Comparison of ENCODE assay signal across 32 mouse cellular contexts in the genomic region with DNA sequence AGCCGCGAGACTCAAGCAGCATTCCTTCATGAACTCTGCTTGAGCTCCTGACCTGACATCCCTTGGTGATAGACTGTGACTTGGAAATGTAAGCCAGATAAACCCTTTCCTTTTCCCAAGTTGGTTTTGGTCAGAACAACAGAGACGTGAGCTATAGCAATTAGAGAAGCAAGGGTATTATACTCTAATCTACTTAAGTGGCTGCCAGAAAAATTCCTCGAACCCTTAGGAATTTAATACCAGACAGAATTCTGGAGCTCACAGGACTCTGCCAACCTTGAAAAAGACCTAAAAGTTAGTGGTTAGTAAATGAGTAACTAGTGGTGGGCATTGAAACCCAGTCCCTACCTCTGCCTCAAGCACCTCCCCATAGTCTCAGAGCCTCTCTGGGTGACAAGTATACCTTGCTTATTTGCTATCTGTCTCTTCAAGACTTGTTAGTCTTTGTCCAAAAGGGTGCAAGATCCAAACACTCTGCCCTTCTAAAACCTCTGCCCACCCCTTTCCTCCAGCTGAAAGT. TPM values are rescaled to one million over a fixed set of nuclear protein-coding genes. Genes with fewer than 3 reads are reported as not detected.
A peak's percentile ranks its signal among the peaks of the same experiment; 100 is the strongest.
DNase-seq lines count a peak whose midpoint lies in the region; ATAC-seq and TF ChIP-seq lines count a peak whose summit lies in the region.
"Had no signal": no experiment of that assay in that cellular context is flagged by ENCODE, and none has a peak within 500 bp of the region (broad histone marks: within the 10 kb centered on the region; RNA-seq: fewer than 3 reads in every experiment).

No protein-coding gene starts in this region.

- H3K4me3 ChIP-seq in embryonic facial prominence, embryonic 13.5 days, result no peak overlapping the region
- H3K4me3 ChIP-seq in embryonic facial prominence, embryonic 10.5 days, result no peak overlapping the region
- H3K4me3 ChIP-seq in kidney, embryonic 15.5 days (replicated peaks), result no peak overlapping the region
- no peak overlapping the region for H3K4me3 ChIP-seq in lung, embryonic 15.5 days
- no peak overlapping the region for H3K4me3 ChIP-seq in lung, adult 2 months (replicated peaks; ENCODE audit: extremely low read depth, low read depth, low read length)
- H3K4me3 ChIP-seq in stomach, embryonic 16.5 days (replicated peaks; ENCODE audit: low read length), result no peak overlapping the region
- H3K4me3 ChIP-seq: forebrain, embryonic 10.5 days; forebrain, embryonic 15.5 days; hindbrain, embryonic 12.5 days; layer of hippocampus, adult 2 months; left cerebral cortex, adult 2 months; limb, embryonic 12.5 days had no signal

- H3K36me3 ChIP-seq in embryonic facial prominence, embryonic 13.5 days, result peaks cover 88% of the 10 kb centered on the region
- peaks cover 83% of the 10 kb centered on the region for H3K36me3 ChIP-seq in embryonic facial prominence, embryonic 10.5 days (replicated peaks)
- peaks cover 96% of the 10 kb centered on the region for H3K36me3 ChIP-seq in kidney, embryonic 15.5 days
- peaks cover 78% of the 10 kb centered on the region for H3K36me3 ChIP-seq in lung, embryonic 15.5 days
- peaks cover 36% of the 10 kb centered on the region for H3K36me3 ChIP-seq in stomach, embryonic 16.5 days (ENCODE audit: control insufficient read depth, insufficient read depth, low read length)
- H3K36me3 ChIP-seq: forebrain, embryonic 15.5 days had no signal

- peaks cover 20% of the 10 kb centered on the region for H3K4me1 ChIP-seq in embryonic facial prominence, embryonic 13.5 days
- H3K4me1 ChIP-seq in embryonic facial prominence, embryonic 10.5 days, result peaks cover 6% of the 10 kb centered on the region; the same call in 1 of the 2 replicates
- H3K4me1 ChIP-seq in kidney, embryonic 15.5 days, result peaks cover 13% of the 10 kb centered on the region
- H3K4me1 ChIP-seq in lung, embryonic 15.5 days, result peaks cover 33% of the 10 kb centered on the region
- H3K4me1 ChIP-seq in lung, adult 2 months (ENCODE audit: control insufficient read depth, insufficient read depth, low read length), result peaks cover 2% of the 10 kb centered on the region; the same call in 1 of the 2 replicates
- peaks cover 16% of the 10 kb centered on the region for H3K4me1 ChIP-seq in stomach, embryonic 16.5 days (ENCODE audit: control insufficient read depth, insufficient read depth, low read length)
- H3K4me1 ChIP-seq: hindbrain, embryonic 12.5 days; limb, embryonic 12.5 days had no signal

- no peaks in the 10 kb centered on the region for H3K27me3 ChIP-seq in embryonic facial prominence, embryonic 13.5 days
- H3K27me3 ChIP-seq in embryonic facial prominence, embryonic 10.5 days (replicated peaks; ENCODE audit: low read depth, poor library complexity, severe bottlenecking), result no peaks in the 10 kb centered on the region
- H3K27me3 ChIP-seq in kidney, embryonic 15.5 days, result no peaks in the 10 kb centered on the region
- H3K27me3 ChIP-seq in lung, embryonic 15.5 days, result no peaks in the 10 kb centered on the region
- H3K27me3 ChIP-seq in stomach, embryonic 16.5 days (ENCODE audit: control insufficient read depth, insufficient read depth, low read length), result no peaks in the 10 kb centered on the region
- H3K27me3 ChIP-seq: CH12.LX; forebrain, embryonic 15.5 days; hindbrain, embryonic 12.5 days; limb, embryonic 12.5 days had no signal

- H3K9ac ChIP-seq in embryonic facial prominence, embryonic 13.5 days, result no peak overlapping the region
- H3K9ac ChIP-seq in kidney, embryonic 15.5 days, result no peak overlapping the region
- H3K9ac ChIP-seq in lung, embryonic 15.5 days, result no peak overlapping the region
- H3K9ac ChIP-seq in stomach, embryonic 16.5 days (ENCODE audit: low read length), result no peak overlapping the region
- H3K9ac ChIP-seq: forebrain, embryonic 15.5 days; hindbrain, embryonic 12.5 days; limb, embryonic 12.5 days had no signal

- ATAC-seq in embryonic facial prominence, embryonic 13.5 days (ENCODE audit: insufficient number of reproducible peaks, insufficient read depth, low FRiP score, low TSS enrichment, low read depth), result no peak
- ATAC-seq in kidney, embryonic 15.5 days (replicated peaks; ENCODE audit: low FRiP score), result peak; percentile 80
- no peak for ATAC-seq in lung, embryonic 15.5 days (ENCODE audit: borderline replicate concordance, extremely low read depth, low FRiP score, low TSS enrichment)
- ATAC-seq in stomach, embryonic 16.5 days (ENCODE audit: insufficient read depth, low FRiP score), result no peak
- ATAC-seq: forebrain, embryonic 15.5 days; hindbrain, postnatal 0 days had no signal

- WGBS in embryonic facial prominence, embryonic 13.5 days, result 51% methylated on average over 4 of the region's 4 CpGs
- WGBS in embryonic facial prominence, embryonic 10.5 days, result 70% methylated on average over 4 of the region's 4 CpGs
- WGBS in kidney, embryonic 15.5 days, result 66% methylated on average over 4 of the region's 4 CpGs
- WGBS in lung, embryonic 15.5 days, result 51% methylated on average over 4 of the region's 4 CpGs
- WGBS in lung, adult 2 months, result 61% methylated on average over 4 of the region's 4 CpGs
- 43% methylated on average over 4 of the region's 4 CpGs for whole genome bisulfite sequencing in stomach, embryonic 16.5 days

- no peak for DNase-seq in embryonic facial prominence, embryonic 10.5 days (ENCODE audit: low spot score)
- DNase-seq in kidney, postnatal 4 days, result no peak
- DNase-seq in lung, adult 2 months, result no peak
- DNase-seq: adrenal gland, adult 8-10 months; cerebellum, adult 2 months; cerebellum, postnatal 14 days; gastrocnemius, postnatal 25 days; heart, adult 18-20 months; heart, postnatal 36 days; midbrain, embryonic 14.5 days; thymus, postnatal 14 days had no signal

- no peak for TF ChIP-seq POLR2A in lung, adult 2 months (IDR thresholded peaks at IDR 0.05; ENCODE audit: borderline replicate concordance, extremely low read depth, low read depth, low read length)

- TF ChIP-seq CTCF in lung, adult 2 months (IDR thresholded peaks at IDR 0.05; ENCODE audit: insufficient read depth, low read length), result no peak

- H3K4me2 ChIP-seq in embryonic facial prominence, embryonic 13.5 days, result no peak overlapping the region
- H3K4me2 ChIP-seq in kidney, embryonic 15.5 days, result no peak overlapping the region
- no peak overlapping the region for H3K4me2 ChIP-seq in lung, embryonic 15.5 days
- H3K4me2 ChIP-seq in stomach, embryonic 16.5 days (ENCODE audit: low read depth, low read length), result no peak overlapping the region
- H3K4me2 ChIP-seq: forebrain, embryonic 15.5 days; heart, embryonic 11.5 days; hindbrain, embryonic 12.5 days; limb, embryonic 12.5 days had no signal

- H3K9me3 ChIP-seq in embryonic facial prominence, embryonic 13.5 days, result no peaks in the 10 kb centered on the region
- no peaks in the 10 kb centered on the region for H3K9me3 ChIP-seq in embryonic facial prominence, embryonic 10.5 days
- H3K9me3 ChIP-seq in kidney, embryonic 15.5 days (replicated peaks), result no peaks in the 10 kb centered on the region
- H3K9me3 ChIP-seq in lung, embryonic 15.5 days, result no peaks in the 10 kb centered on the region
- H3K9me3 ChIP-seq in stomach, embryonic 16.5 days (replicated peaks; ENCODE audit: control insufficient read depth, low read length), result no peaks in the 10 kb centered on the region
- H3K9me3 ChIP-seq: forebrain, embryonic 10.5 days; forebrain, embryonic 15.5 days; hindbrain, embryonic 12.5 days; limb, embryonic 12.5 days had no signal

- peak overlapping the region; percentile 28 for H3K27ac ChIP-seq in embryonic facial prominence, embryonic 13.5 days
- H3K27ac ChIP-seq in embryonic facial prominence, embryonic 10.5 days (replicated peaks), result no peak overlapping the region
- peak overlapping the region; percentile 48; the same call in 1 of the 2 replicates for H3K27ac ChIP-seq in kidney, embryonic 15.5 days
- H3K27ac ChIP-seq in lung, embryonic 15.5 days, result peak overlapping the region; percentile 21; the same call in 1 of the 2 replicates
- peak overlapping the region; percentile 21 for H3K27ac ChIP-seq in stomach, embryonic 16.5 days (ENCODE audit: low read length)
- H3K27ac ChIP-seq: forebrain, embryonic 10.5 days; forebrain, embryonic 15.5 days; hindbrain, embryonic 12.5 days; hindbrain, postnatal 0 days; layer of hippocampus, adult 2 months; left cerebral cortex, adult 2 months; limb, embryonic 12.5 days had no signal

RNA-seq across cellular contexts. Expression of a gene that starts 18.6 kb away (rescaled TPM):
- polyA plus RNA-seq in embryonic facial prominence, embryonic 13.5 days (2015; fragmentation: Nextera tagmentation; extraction: Ambion mirVana), result 61.9 and 85.0 TPM in 2 replicates
- polyA plus RNA-seq in embryonic facial prominence, embryonic 10.5 days (2016; fragmentation: Nextera tagmentation; extraction: Ambion mirVana), result 37.2 and 42.5 TPM in 2 replicates
- 134 and 144 TPM in 2 replicates for polyA plus RNA-seq in kidney, embryonic 15.5 days (2015; fragmentation: Nextera tagmentation; extraction: Ambion mirVana)
- polyA plus RNA-seq in lung, embryonic 15.5 days (2015; fragmentation: Nextera tagmentation; extraction: Ambion mirVana), result 111 and 118 TPM in 2 replicates
- 48.4 and 53.4 TPM in 2 replicates for polyA plus RNA-seq in lung, adult 2 months (2012; rRNA removed)
- 108 and 120 TPM in 2 replicates for polyA plus RNA-seq in stomach, embryonic 16.5 days (2015; fragmentation: Nextera tagmentation; extraction: Ambion mirVana)

RNA-seq across cellular contexts. Expression of a gene that starts 43.1 kb away (rescaled TPM):
- not detected in 2 replicates for polyA plus RNA-seq in embryonic facial prominence, embryonic 13.5 days (2015; fragmentation: Nextera tagmentation; extraction: Ambion mirVana)
- polyA plus RNA-seq in embryonic facial prominence, embryonic 10.5 days (2016; fragmentation: Nextera tagmentation; extraction: Ambion mirVana), result not detected in 2 replicates
- polyA plus RNA-seq in kidney, embryonic 15.5 days (2015; fragmentation: Nextera tagmentation; extraction: Ambion mirVana), result not detected in 2 replicates
- polyA plus RNA-seq in lung, embryonic 15.5 days (2015; fragmentation: Nextera tagmentation; extraction: Ambion mirVana), result not detected in 2 replicates
- not detected in 2 replicates for polyA plus RNA-seq in lung, adult 2 months (2012; rRNA removed)
- polyA plus RNA-seq in stomach, embryonic 16.5 days (2015; fragmentation: Nextera tagmentation; extraction: Ambion mirVana), result not detected in 2 replicates
- polyA plus RNA-seq: C2C12; cerebellum, adult 2 months; embryonic facial prominence, embryonic 11.5 days; forebrain, embryonic 10.5 days; forebrain, embryonic 15.5 days; frontal cortex, adult 2 months; heart, embryonic 11.5 days; heart, embryonic 16.5 days; hindbrain, embryonic 12.5 days; hindbrain, postnatal 0 days; limb, embryonic 12.5 days; liver, adult 2 months; liver, embryonic 16.5 days; midbrain, embryonic 14.5 days; neural tube, embryonic 14.5 days; urinary bladder, adult 2 months had no signal
